Mouse (Mus musculus) heart, embryonic 11.5 days (tissue): ENCODE measurements at regions not wholly inside any gene's neighbourhood (a gene's known extent, or its start where the extent isn't known, plus 50 kb on each side); places are given as distances from the start of the nearest gene placed in this dataset.

Source experiments
- ATAC-seq: fragments of 200-750 bp; cut with Nextera tagmentation; replicated peaks from 2 replicates; pipeline ENCODE4 v1.8.0; 2017; ENCODE audit warnings: moderate library complexity; ENCODE audit not compliant: insufficient number of reproducible peaks, low FRiP score, low TSS enrichment
- H3K27ac ChIP-seq: fragments of 300-500 bp; sonication (generic); 2 replicates; pipeline ENCODE4 v1.5.1; 2014; ENCODE audit warnings: mild to moderate bottlenecking, low read depth, low read length
- H3K27me3 ChIP-seq: fragments of 300-500 bp; sonication (generic); 2 replicates; pipeline ENCODE4 v1.6.1; 2014; ENCODE audit warnings: mild to moderate bottlenecking, low read length, mixed read lengths; ENCODE audit not compliant: control insufficient read depth, insufficient read depth
- H3K36me3 ChIP-seq: fragments of 300-500 bp; sonication (generic); 2 replicates; pipeline ENCODE4 v1.6.1; 2014; ENCODE audit warnings: mild to moderate bottlenecking, low read length, moderate library complexity, mixed read lengths; ENCODE audit not compliant: control insufficient read depth, insufficient read depth
- H3K4me1 ChIP-seq: fragments of 300-500 bp; sonication (generic); 2 replicates; pipeline ENCODE4 v1.6.1; 2014; ENCODE audit warnings: low read length; ENCODE audit not compliant: control insufficient read depth, insufficient read depth
- H3K4me2 ChIP-seq: fragments of 300-500 bp; sonication (generic); 2 replicates; pipeline ENCODE4 v1.6.1; 2014; ENCODE audit warnings: mild to moderate bottlenecking, moderate library complexity
- H3K4me3 ChIP-seq: fragments of 300-500 bp; sonication (generic); 2 replicates; pipeline ENCODE4 v1.5.1; 2014; ENCODE audit warnings: low read depth, low read length
- H3K9ac ChIP-seq: fragments of 300-500 bp; sonication (generic); 2 replicates; pipeline ENCODE4 v1.6.1; 2014; ENCODE audit warnings: mild to moderate bottlenecking, low read depth, low read length, moderate library complexity
- H3K9me3 ChIP-seq: fragments of 300-500 bp; sonication (generic); replicated peaks from 2 replicates; pipeline ENCODE4 v1.6.1; 2016; ENCODE audit warnings: low read length; ENCODE audit not compliant: control insufficient read depth
- WGBS: fragments of 180-500 bp; shearing (Covaris S2); extraction: QIAGEN DNeasy Blood & Tissue Kit; methylation state at CpG from one replicate; pipeline ENCODE4 v1.1.7; 2014; ENCODE audit not compliant: insufficient replicate concordance; 5-methylcytosine and 5-hydroxymethylcytosine counted together

DNA sequence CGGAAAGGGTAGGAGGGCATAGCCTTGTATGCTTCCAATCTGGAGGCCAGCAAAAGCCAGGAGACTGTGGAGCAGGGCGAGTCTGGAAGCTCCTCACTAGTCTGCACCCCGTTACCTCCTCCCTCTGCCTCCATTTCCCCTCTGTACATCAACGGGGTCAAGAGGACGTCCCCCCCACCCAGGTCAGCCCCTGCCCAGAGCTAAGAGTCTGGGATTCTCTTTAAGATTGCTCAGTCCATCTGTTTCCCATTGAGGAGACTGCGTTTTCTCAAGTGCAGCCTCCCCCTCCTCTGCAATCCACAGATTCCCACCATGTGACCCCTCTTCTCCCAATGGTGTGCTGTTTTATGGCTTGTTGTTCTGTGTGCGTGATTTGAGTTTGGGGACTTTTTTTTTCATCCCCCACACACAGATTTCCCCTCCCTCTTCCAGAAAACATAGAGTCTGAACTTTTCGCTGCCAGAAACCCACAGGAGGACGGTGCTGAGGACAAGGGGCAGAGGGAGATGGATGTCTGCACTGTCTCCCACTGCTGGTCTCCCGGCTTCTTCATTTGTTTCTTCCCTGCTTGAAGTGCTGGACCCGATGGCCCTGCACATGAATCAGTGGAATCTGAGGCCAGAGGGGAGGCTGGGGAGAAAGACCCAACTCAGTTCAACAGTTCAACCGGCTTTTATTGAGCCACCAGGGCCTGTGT lies 162.6 kb downstream of the Cyp26b1 start:
- H3K4me1 ChIP-seq: peaks cover 10% of the 10 kb centered on the region; the same call in 1 of the 2 replicates
- ATAC-seq: no peak
- H3K27ac ChIP-seq: no peak overlapping the region
- no peaks in the 10 kb centered on the region for H3K36me3 ChIP-seq
- 53% methylated on average over 12 of the region's 12 CpGs for WGBS
- no peaks in the 10 kb centered on the region for H3K9me3 ChIP-seq
- no peak overlapping the region for H3K4me3 ChIP-seq
- peaks cover 48% of the 10 kb centered on the region for H3K27me3 ChIP-seq
- H3K9ac ChIP-seq: no peak overlapping the region
- H3K4me2 ChIP-seq: no peak overlapping the region

DNA sequence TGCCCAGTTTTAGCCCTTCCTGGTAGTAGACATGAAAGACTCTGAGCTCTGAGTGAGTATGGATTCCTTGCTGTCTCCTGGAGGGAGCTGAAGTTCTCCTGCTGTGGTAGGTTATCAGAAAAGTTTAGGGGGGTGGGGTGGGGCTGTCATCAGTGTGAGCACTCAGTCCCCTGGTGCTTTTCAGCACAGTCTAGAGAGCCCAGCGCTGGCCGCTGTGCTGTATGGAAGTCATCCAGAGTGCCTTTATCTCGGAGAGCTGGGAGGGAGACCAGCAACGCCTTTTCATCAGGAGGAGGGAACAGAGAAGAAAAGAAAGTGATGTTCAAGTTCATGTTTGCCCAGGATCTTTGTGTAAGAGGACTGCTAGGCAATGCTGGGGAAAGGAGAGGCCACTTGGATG lies 163.6 kb downstream of the Cyp26b1 start:
- H3K36me3 ChIP-seq: no peaks in the 10 kb centered on the region
- no peaks in the 10 kb centered on the region for H3K9me3 ChIP-seq
- H3K27ac ChIP-seq: no peak overlapping the region
- H3K4me1 ChIP-seq: peaks cover 10% of the 10 kb centered on the region; the same call in 1 of the 2 replicates
- no peak overlapping the region for H3K4me3 ChIP-seq
- no peak overlapping the region; the same call in 1 of the 2 replicates for H3K4me2 ChIP-seq
- peaks cover 48% of the 10 kb centered on the region for H3K27me3 ChIP-seq
- peak; percentile 55; the same call in 1 of the 2 replicates for ATAC-seq
- H3K9ac ChIP-seq: no peak overlapping the region
- WGBS: 34% methylated on average over 4 of the region's 4 CpGs

DNA sequence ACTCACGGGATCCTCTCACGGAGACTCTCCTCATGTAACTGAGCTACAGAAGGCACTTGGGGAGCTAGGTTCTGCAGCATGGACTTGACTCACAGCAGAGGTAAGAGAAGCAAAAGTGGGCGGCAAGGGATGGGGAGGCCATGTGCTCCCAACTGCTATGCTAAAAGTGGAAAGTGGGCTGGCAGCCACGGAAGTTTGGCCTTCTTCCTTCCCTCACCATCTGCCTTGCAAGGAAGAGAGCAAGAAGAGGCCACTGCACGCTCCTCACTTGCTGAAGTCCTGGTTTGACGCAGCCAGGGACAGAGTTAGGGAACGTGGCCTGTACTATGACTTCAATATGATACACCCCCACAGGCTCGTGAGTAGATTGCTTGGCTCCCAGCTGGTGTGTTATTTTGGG lies 164.5 kb downstream of the Cyp26b1 start:
- 78% methylated on average over 8 of the region's 8 CpGs for WGBS
- Histone ChIP-seq H3K4me1 (peaks cover 10% of the 10 kb centered on the region; the same call in 1 of the 2 replicates), H3K4me2 (no peak overlapping the region), H3K9me3 (no peaks in the 10 kb centered on the region), H3K36me3 (no peaks in the 10 kb centered on the region), H3K9ac (no peak overlapping the region), H3K27me3 (peaks cover 49% of the 10 kb centered on the region), H3K4me3 (no peak overlapping the region), H3K27ac (no peak overlapping the region)
- no peak for ATAC-seq

DNA sequence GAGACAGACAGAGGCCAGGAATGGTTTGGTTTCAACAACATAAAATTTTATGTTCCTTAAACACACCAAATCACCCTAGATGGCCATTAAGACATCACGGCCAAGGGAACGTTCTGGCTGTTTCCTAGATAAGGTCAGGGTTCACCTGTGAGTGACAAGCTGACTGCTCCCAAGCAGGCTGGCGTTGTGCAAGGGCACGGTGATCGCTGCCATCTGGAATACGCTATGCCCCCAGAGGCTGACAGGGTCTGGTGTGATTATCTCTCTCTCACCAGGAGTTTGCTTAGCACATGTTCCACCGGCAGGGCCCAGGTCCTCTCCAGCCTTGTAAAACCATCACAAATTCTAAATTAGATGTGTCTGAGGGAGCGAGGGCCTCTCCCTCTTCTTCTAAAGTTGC lies 167.0 kb downstream of the Cyp26b1 start:
- WGBS: 62% methylated on average over 8 of the region's 8 CpGs
- peaks cover 10% of the 10 kb centered on the region; the same call in 1 of the 2 replicates for H3K4me1 ChIP-seq
- no peak for ATAC-seq
- H3K4me2 ChIP-seq: no peak overlapping the region
- no peak overlapping the region for H3K4me3 ChIP-seq
- H3K27ac ChIP-seq: no peak overlapping the region
- peaks cover 35% of the 10 kb centered on the region for H3K27me3 ChIP-seq
- H3K9ac ChIP-seq: no peak overlapping the region
- no peaks in the 10 kb centered on the region for H3K36me3 ChIP-seq
- no peaks in the 10 kb centered on the region for H3K9me3 ChIP-seq

DNA sequence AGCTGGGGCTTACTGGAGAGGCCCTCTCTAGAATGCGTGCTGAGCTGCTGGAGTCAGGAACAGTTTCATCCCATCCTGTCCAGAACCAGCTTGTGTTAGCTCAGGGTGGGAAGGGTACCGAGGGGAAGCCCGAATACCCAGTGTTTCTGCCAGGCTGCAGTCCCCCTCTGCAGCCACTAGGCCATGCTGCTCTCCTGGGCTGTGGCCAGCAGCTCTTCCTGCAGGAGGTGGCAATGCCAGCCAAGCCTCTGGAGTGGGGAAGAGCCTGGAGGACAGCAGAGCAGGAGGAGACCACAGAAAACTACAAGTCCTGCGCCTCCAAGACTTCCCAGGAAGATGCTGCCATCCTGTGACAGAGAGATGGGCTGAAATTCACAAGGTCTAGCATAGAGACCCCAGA lies 167.9 kb downstream of the Cyp26b1 start:
- Histone ChIP-seq H3K9ac (no peak overlapping the region), H3K36me3 (no peaks in the 10 kb centered on the region), H3K4me1 (peaks cover 10% of the 10 kb centered on the region; the same call in 1 of the 2 replicates), H3K9me3 (no peaks in the 10 kb centered on the region), H3K27ac (no peak overlapping the region), H3K4me2 (no peak overlapping the region), H3K4me3 (no peak overlapping the region), H3K27me3 (peaks cover 33% of the 10 kb centered on the region)
- ATAC-seq: 0 out of 2 replicates have a peak, but pooled peaks have one; percentile 18
- WGBS: 32% methylated on average over 4 of the region's 4 CpGs

DNA sequence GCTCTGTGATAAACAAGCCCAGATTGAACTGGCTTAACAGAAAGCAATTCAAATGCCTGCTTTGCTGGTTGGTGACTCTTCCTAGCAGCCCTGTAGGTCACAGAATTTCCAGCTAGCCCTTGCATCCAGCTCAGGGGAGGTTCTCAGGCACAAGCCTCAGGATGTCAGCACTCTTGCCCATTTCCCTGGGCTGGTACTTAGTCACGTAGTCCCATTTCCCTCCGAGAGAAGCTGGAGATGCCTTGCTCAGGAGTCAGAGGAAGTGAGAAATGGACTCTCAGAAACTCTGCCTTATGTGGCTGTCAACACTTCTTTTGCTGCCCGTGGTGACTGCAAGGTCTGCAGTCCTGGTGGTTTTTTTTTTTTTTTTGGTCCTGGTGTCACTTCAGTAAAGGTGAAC lies 170.8 kb downstream of the Cyp26b1 start:
- WGBS: 14% methylated on average over 3 of the region's 3 CpGs
- H3K4me1 ChIP-seq: no peaks in the 10 kb centered on the region; the same call in 1 of the 2 replicates
- H3K4me3 ChIP-seq: no peak overlapping the region
- H3K27me3 ChIP-seq: peaks cover 20% of the 10 kb centered on the region
- no peak overlapping the region for H3K4me2 ChIP-seq
- H3K36me3 ChIP-seq: no peaks in the 10 kb centered on the region
- H3K9ac ChIP-seq: no peak overlapping the region
- ATAC-seq: no peak
- no peak overlapping the region for H3K27ac ChIP-seq
- no peaks in the 10 kb centered on the region for H3K9me3 ChIP-seq

DNA sequence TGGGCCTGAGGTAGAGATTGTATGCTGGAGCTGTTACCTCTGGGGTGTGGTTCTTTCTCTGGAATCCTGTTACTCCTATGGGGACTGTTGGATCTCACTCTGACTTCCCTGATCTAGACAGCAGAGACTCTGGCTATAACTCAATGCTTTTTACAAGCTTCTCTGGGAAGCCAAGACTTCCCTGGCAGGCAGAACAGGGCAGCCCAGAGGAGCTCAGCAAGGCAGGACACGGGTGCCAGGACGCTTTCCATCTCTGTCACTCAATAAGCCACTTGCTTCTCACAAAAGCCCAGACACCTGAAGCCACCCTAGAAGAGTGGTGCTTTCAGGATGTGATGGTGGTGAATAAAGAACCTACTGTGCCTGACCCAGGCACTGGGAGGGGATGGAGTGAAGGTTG lies 174.0 kb downstream of the Cyp26b1 start:
- Histone ChIP-seq H3K4me2 (no peak overlapping the region), H3K27me3 (peaks cover 6% of the 10 kb centered on the region; the same call in 1 of the 2 replicates), H3K4me3 (no peak overlapping the region), H3K27ac (no peak overlapping the region), H3K9ac (no peak overlapping the region), H3K36me3 (no peaks in the 10 kb centered on the region), H3K9me3 (no peaks in the 10 kb centered on the region), H3K4me1 (no peaks in the 10 kb centered on the region; the same call in 1 of the 2 replicates)
- ATAC-seq: no peak
- WGBS: 77% methylated on average over 2 of the region's 2 CpGs

DNA sequence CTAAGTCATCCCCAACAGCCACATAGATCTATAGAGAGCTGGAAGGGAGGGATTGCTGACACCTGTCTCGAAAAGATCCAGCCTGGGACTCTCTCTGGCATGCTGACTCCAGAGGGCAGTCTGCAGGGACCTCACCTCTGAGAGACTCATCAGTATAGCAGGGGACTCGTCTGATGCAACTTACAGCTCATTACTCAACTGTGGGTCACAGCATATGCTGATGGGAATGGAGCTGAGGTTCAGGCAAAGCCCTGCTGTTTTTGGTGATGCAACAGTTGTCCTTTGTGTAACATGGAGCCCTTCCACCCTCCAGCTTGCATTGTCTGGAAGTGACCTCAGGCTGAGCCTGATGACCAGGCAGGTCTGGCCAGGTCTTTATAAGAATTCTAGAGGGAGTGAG lies 174.4 kb downstream of the Cyp26b1 start:
- Histone ChIP-seq H3K4me2 (no peak overlapping the region), H3K27me3 (peaks cover 6% of the 10 kb centered on the region; the same call in 1 of the 2 replicates), H3K9me3 (no peaks in the 10 kb centered on the region), H3K27ac (no peak overlapping the region), H3K4me1 (no peaks in the 10 kb centered on the region; the same call in 1 of the 2 replicates), H3K9ac (no peak overlapping the region), H3K36me3 (no peaks in the 10 kb centered on the region), H3K4me3 (no peak overlapping the region)
- 57% methylated on average over 2 of the region's 2 CpGs for WGBS
- ATAC-seq: no peak
